Mouse (Mus musculus): ENCODE results near the gene Msl2. TPM values are rescaled to one million over a fixed set of nuclear protein-coding genes. Genes with fewer than 3 reads are reported as not detected.
A peak's percentile ranks its signal among the peaks of the same experiment; 100 is the strongest.

The Msl2 gene
- polyA plus RNA-seq, 1 experiment from 2014 or later = 5.0 TPM

DNA sequence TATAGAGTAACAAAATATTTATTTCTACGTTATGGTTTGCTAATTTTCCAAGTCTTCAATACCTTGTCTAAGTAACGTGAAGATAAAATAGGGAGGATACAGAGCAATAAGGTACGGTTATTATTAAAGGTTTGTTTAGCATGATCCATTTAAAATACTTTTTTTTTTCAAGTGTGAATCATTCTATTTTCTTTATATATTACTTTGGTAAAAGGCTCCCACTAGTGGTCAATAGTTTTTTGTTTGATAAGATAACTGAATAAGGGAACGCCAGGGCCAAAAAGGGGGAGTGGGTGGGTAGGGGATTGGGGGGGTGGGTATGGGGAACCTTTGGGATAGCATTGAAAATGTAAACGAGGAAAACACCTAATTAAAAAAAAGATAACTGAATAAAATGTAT lies 79.0 kb downstream of the Msl2 start:
- DNase-seq (ENCODE audit: low spot score) = peak; percentile 38
- Histone ChIP-seq H3K9ac (replicated peaks; ENCODE audit: low read depth) (no peak overlapping the region), H3K9me3 (ENCODE audit: low read length) (no peaks in the 10 kb centered on the region), H3K4me2 (replicated peaks; ENCODE audit: low read depth, low read length) (no peak overlapping the region), H3K27me3 (replicated peaks; ENCODE audit: insufficient read depth, low read length) (no peaks in the 10 kb centered on the region), H3K4me3 (ENCODE audit: low read depth, low read length) (no peak overlapping the region), H3K36me3 (ENCODE audit: insufficient read depth, low read length) (0 out of 2 replicates have a peak, but pooled peaks cover 4% of the 10 kb centered on the region), H3K27ac (ENCODE audit: low read length) (no peak overlapping the region), H3K4me1 (ENCODE audit: insufficient read depth, low read depth, low read length) (no peaks in the 10 kb centered on the region)
- WGBS = 65% methylated on average over 5 of the region's 5 CpGs
- no peak for ATAC-seq
- TF ChIP-seq CTCF (IDR thresholded peaks at IDR 0.05) (no peak), EP300 (IDR thresholded peaks at IDR 0.05) (no peak)

Other genes starting within 250 kb of the Msl2 start
- 19.7 and 19.8 TPM in 2 replicates for gene Pccb, start 39.2 kb upstream of the Msl2 start, polyA plus RNA-seq (2015; fragmentation: Nextera tagmentation; extraction: Ambion mirVana)
- 7.2 and 7.7 TPM in 2 replicates for gene Ppp2r3a, start 177.7 kb downstream of the Msl2 start, polyA plus RNA-seq (2015; fragmentation: Nextera tagmentation; extraction: Ambion mirVana)